Mouse (Mus musculus) left cerebral cortex, postnatal 10 days (tissue): ENCODE measurements around the gene Slc6a6. TPM values are rescaled to one million over a fixed set of nuclear protein-coding genes. Genes with fewer than 3 reads are reported as not detected.
A peak's percentile ranks its signal among the peaks of the same experiment; 100 is the strongest.

Source experiments
- DNase-seq, 2 experiments: peaks; one replicate each; pipeline ENCODE4 v3.0.0; 2021 to 2022; ENCODE audit warnings: low spot score in 2 of 2, mixed read lengths in 1 of 2; ENCODE audit errors: extremely low spot score in 1 of 2
- intact Hi-C: fragments of 180-260 bp; cut with DNase I; formaldehyde crosslinking; loops from one replicate; pipeline ENCODE4 v1.15.1; 2025
- total RNA-seq, 2 experiments: library from RNA; stranded (reverse); gene quantifications; 2 replicates each; pipeline ENCODE4 v1.2.3; 2021

Gene Slc6a6
- total RNA-seq, 2 experiments from 2014 or later, result 198 to 215 TPM

DNA sequence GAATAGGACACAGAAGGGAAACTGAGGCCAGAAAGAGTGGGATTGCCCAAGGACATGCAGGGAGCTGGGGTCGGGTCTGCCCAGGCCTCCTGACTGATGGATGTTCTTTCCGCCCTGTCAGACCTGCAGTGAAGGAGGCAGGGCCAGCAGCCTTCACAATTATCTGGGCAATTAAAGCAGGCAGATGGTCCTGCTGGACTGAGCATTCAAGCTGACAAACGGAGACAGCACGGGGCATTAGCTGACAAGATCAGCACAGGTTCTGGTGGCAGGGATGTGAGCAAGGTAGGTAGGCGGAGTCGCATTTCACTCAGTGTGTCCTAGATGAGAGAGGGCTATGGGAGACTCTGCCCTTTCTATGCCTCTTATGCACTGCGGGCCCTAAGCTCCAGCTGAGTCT lies 120.3 kb downstream of the Slc6a6 start:
- intact Hi-C loops, result no loop called here
- DNase-seq, result no peak

DNA sequence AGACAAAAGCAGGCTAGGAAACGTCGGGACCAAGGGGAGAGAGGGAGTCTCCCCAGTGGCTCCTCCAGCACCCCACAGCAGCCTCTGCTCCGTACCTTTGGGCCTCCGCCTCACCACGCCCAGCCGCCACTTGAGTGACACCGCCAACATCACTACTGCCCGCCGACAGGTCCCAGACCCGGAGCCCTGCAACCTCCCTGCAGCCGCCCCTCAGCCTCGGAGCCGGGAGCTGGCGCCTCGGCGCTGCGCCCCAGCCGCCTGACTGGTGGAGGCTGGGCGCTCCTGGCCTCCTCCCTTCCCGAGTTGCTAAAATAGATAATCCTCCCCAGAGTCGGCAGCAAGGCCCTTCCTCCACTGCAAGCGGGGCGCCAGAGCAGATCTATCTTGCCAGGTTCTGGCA lies 123.3 kb downstream of the Slc6a6 start:
- peak in 1 of 2 experiments; percentile 55 for DNase-seq

DNA sequence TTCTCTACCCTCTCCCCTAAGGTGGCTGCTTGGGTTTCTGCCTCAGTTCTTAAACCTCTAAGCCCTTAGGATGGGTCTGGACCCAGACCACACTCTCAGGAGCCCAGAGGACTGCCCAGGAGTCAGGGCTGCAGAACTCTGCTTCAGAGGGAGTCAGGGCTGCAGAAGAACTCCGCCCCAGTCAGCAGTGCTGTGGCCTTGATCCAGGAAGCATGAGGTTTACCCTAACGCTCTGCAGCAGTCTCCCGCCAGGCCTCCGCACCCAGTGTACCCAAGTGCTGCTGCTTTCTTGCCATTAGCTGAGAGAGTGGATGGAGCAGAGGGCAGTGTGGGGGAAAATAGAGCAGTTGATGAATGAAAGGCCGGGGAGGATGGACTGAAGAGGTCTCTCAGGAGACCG lies 124.2 kb downstream of the Slc6a6 start:
- no peak for DNase-seq
- intact Hi-C loops, result no loop called here

More for the DNA sequence above, 123.3 kb downstream of the Slc6a6 start:
- intact Hi-C loops, result no loop called here

Other genes with a start within 250 kb of the Slc6a6 start
- gene Chchd4, start 210.5 kb upstream of the Slc6a6 start, total RNA-seq, result 10 to 100 TPM; 19.3 to 19.7 TPM
- gene Tmem43, start 210.3 kb upstream of the Slc6a6 start, total RNA-seq, result 10 to 100 TPM; 26.5 to 30.9 TPM
- gene Xpc, start 168.2 kb upstream of the Slc6a6 start, total RNA-seq, result 10 to 100 TPM in 1 of 2 experiments, 1 to 10 TPM in 1; 10.0 to 10.3 TPM
- 10 to 100 TPM; 44.2 to 49.7 TPM for gene Lsm3, start 168.1 kb upstream of the Slc6a6 start, total RNA-seq
- 10 to 100 TPM; 19.2 to 19.7 TPM for gene Grip2, start 143.2 kb downstream of the Slc6a6 start, total RNA-seq
- gene Ccdc174, start 194.0 kb downstream of the Slc6a6 start, total RNA-seq, result 10 to 100 TPM; 20.3 to 21.0 TPM
- 1 to 10 TPM; 1.9 to 2.2 TPM for gene 4930590J08Rik, start 218.8 kb downstream of the Slc6a6 start, total RNA-seq